Mouse (Mus musculus): ENCODE measurements around the gene Usp20. TPM values are rescaled to one million over a fixed set of nuclear protein-coding genes. Genes with fewer than 3 reads are reported as not detected.
"Not testable (repeated sequence)": the region's sequence is repeated elsewhere in the genome, so short reads cannot be mapped to it uniquely, and the experiment has no call there.

Gene Usp20
- 10 to 100 TPM; 17.6 to 22.5 TPM for total RNA-seq (2021)
- long read RNA-seq, experiment 1, full-length matches to known transcripts: 14 of 22 reads
- long read RNA-seq, experiment 1, partial matches to known transcripts: 7 of 22 reads
- long read RNA-seq, experiment 1, other reads (novel, unspliced or antisense): 1 of 22 reads
- long read RNA-seq, experiment 2, full-length matches to known transcripts: 11 of 23 reads
- long read RNA-seq, experiment 2, partial matches to known transcripts: 2 of 23 reads
- long read RNA-seq, experiment 2, other reads (novel, unspliced or antisense): 10 of 23 reads

GRCm38 (mm10) chr2:30981790-30982513 is at the start of gene Usp20, which contains the start of gene BC005624:
Gene Usp20 (plus strand): TSS chr2:30982279.
Gene BC005624 (minus strand): TSS chr2:30982201.
- DNase-seq: peak; percentile 99

DNA sequence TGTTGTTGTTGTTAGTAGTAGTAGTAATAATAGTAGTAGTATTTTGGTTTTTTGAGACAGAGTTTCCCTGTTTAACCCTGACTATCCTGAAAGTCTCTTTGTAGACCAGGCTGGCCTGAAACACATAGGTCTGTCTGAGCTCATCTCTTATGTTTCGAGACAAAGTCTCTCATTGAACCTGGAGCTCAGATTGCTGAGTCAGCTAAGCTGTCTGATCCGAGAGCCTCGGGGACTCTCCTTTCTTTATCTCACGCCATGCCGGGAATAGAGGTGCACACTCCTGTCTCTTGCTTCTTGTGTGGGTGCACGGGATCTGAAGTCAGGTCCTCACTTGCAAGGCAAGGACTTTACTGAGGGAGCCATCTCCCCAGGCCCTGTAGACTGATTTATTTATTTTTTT is 49.0 kb upstream of the Usp20 start:
- DNase-seq: no peak

GRCm38 (mm10) chr2:30933917-30934450 is 48.1 kb upstream of the Usp20 start:
- peak; percentile 83 for DNase-seq

GRCm38 (mm10) chr2:30936808-30937207 is 45.3 kb upstream of the Usp20 start:
- no peak for DNase-seq

- no peak for DNase-seq
Observed at GRCm38 (mm10) chr2:30937731-30938130, 44.3 kb upstream of the Usp20 start.

GRCm38 (mm10) chr2:30938574-30938991 is 43.5 kb upstream of the Usp20 start:
- DNase-seq: no peak

GRCm38 (mm10) chr2:30941586-30941985 is 40.5 kb upstream of the Usp20 start:
- no peak for DNase-seq

DNA sequence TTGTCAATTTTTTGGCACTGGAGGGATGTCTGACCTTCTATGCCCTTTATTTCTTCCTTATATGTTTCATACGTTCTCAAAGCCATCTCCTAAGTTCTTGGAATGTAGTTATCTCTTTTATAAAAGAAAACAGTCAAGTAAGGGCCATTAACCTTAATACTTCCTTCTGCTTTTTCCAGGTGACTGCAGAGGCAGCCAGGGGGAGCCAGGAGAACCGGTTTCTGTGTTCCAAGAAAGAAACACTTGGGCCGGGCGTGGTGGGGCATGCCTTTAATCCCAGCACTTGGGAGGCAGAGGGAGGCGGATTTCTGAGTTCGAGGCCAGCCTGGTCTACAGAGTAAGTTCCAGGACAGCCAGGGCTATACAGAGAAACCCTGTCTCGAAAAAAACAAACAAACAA is 40.0 kb upstream of the Usp20 start:
- DNase-seq: not testable (repeated sequence)

GRCm38 (mm10) chr2:30942603-30943011 is 39.5 kb upstream of the Usp20 start:
- DNase-seq: peak; percentile 68

- DNase-seq: no peak
Observed at GRCm38 (mm10) chr2:30952457-30952823, 29.6 kb upstream of the Usp20 start.

GRCm38 (mm10) chr2:30952824-30953490 is 29.1 kb upstream of the Usp20 start, which contains the start of gene Tor1b:
Gene Tor1b (plus strand): TSS chr2:30952959.
- peak; percentile 89 for DNase-seq

- DNase-seq: no peak
Observed at GRCm38 (mm10) chr2:30954797-30955196, 27.3 kb upstream of the Usp20 start.

DNA sequence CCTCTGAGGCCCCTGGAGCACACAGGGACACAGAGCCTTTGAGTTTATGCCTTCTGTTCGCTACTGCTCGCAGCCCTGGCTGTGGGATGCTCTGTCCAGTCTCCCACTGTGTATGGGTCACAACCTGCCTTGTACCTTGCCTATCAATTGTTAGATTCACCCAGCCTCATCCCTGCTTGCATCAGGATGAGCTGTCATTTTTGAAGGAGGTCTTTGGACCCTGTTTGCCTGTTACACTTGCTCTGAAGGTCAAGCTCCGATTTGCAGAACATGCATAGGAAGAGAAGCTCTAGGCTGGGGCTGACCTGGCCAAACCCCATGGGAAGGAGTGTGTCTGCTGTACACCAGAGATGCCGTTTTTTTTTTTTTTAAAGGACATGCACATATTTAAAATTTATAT is 24.6 kb upstream of the Usp20 start:
- DNase-seq: no peak

GRCm38 (mm10) chr2:30958726-30959125 is 23.4 kb upstream of the Usp20 start:
- DNase-seq: no peak

- peak; percentile 47 for DNase-seq
Observed at GRCm38 (mm10) chr2:30959856-30960255, 22.2 kb upstream of the Usp20 start.

DNA sequence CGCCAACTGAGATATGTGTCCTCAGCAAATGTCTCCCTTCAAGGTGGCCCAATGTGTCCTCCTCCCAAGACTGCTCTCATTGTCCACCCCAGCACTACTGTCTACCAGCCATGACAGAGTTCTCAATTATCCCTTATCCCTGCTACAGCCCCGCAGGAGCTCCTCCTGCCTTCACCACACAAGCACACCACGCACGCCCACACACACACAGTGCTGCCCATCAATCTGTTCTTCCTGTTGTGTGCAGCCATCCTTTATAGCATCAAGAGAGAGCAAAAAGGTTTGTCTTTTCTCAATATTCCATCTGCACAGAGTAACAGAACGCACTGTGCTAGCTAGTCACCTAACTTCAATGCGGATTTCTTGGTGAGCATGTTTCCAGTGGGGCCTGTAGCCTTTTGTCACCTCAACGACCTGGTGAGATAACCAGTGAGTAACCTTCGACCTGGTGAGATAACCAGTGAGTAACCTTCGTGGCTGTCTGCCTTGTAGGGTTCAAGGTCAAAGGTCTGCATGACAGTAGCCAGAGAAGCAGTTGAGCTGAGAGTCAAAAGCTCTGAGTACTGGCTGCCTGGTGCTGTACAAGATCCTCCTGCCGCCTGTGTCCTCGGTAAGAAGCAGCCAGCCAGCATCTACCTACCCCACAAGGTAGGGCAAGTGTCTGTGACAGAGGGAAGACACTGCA is 19.4 kb upstream of the Usp20 start:
- DNase-seq: no peak

- DNase-seq: no peak
Observed at GRCm38 (mm10) chr2:30965627-30966026, 16.5 kb upstream of the Usp20 start.

- no peak for DNase-seq
Observed at GRCm38 (mm10) chr2:30966826-30967225, 15.3 kb upstream of the Usp20 start.

DNA sequence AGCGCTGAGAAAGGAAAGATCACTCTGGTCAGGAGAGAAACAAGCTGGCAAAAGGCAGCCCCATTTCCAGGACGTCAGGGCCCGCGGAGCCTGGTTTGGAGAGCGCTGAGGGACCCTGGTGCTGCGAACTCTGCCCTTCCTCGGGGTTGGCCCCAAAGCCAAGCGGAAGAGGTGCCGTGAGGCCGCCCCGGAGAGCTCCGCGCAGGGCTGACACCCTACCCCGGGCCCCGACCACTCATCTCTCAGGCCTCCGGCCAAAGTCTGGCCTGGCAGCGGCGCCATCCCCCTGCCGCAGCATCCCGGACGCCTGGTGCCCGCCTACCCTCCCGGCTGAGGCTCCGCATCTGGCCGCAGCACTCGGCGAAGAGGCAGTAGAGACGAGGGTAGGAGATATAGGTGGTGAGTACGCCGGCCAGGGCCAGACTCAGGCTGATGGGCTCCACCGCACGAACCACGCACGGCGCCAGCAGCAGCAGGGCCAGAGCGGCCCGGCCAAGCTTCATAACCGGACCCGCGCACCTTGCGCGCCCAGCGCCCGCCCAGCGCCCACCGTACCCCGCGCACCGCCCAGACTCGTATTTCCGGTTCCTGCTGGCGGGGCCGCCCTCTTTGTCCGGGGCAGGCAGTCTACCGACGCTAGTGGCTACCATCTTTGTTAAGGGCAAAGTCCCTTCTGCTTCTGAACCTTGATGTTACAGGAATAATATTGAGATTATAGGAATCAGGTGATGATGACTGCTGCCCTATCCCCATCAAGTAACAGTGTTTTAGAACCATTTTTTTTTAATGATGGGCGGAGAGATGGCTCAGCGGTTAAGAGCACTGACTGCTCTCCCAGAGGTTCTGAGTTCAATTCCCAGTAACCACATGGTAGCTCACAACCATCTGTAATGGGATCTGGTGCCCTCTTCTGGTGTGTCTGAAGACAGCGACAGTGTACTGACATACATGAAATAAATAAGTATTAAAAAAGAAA is 14.4 kb upstream of the Usp20 start, which contains the start of gene Tor1a:
Gene Tor1a (minus strand): TSS at position 582 of the 976 bp plus-strand sequence.
- peak; percentile 92 for DNase-seq

- DNase-seq: no peak
Observed at GRCm38 (mm10) chr2:30983024-30983423, 945 bp downstream of the Usp20 start.
